Mouse (Mus musculus): ENCODE measurements around the gene Ank3. TPM values are rescaled to one million over a fixed set of nuclear protein-coding genes. Genes with fewer than 3 reads are reported as not detected.

Gene Ank3
- polyA plus RNA-seq, 1 experiment from 2014 or later, result 136 TPM

GRCm38 (mm10) chr10:69521977-69522376 lies 123.4 kb downstream of the Ank3 start:
- ATAC-seq (ENCODE audit: low FRiP score) (no peak), DNase-seq (ENCODE audit: low spot score) (no peak)
- H3K36me3 ChIP-seq (replicated peaks; ENCODE audit: control insufficient read depth, insufficient read depth), result no peaks in the 10 kb centered on the region
- no peaks in the 10 kb centered on the region for H3K27me3 ChIP-seq (ENCODE audit: control insufficient read depth, insufficient read depth, low read length)
- no peak overlapping the region for H3K27ac ChIP-seq
- H3K9ac ChIP-seq, result no peak overlapping the region
- WGBS, result 84% methylated on average over 4 of the region's 4 CpGs
- H3K4me1 ChIP-seq (replicated peaks; ENCODE audit: control insufficient read depth, insufficient read depth, low read length), result no peaks in the 10 kb centered on the region
- H3K9me3 ChIP-seq (ENCODE audit: control insufficient read depth, low read length), result no peaks in the 10 kb centered on the region
- H3K4me3 ChIP-seq (replicated peaks; ENCODE audit: low read length), result no peak overlapping the region
- no peak overlapping the region for H3K4me2 ChIP-seq (replicated peaks)

- 79% methylated on average over 3 of the region's 3 CpGs for WGBS
- ATAC-seq (ENCODE audit: low FRiP score), result no peak
- H3K4me3 ChIP-seq (replicated peaks; ENCODE audit: low read length), result no peak overlapping the region
Observed at GRCm38 (mm10) chr10:69523202-69523601, 124.6 kb downstream of the Ank3 start.

GRCm38 (mm10) chr10:69527318-69527717 lies 128.7 kb downstream of the Ank3 start:
- Histone ChIP-seq H3K27me3 (ENCODE audit: control insufficient read depth, insufficient read depth, low read length) (no peaks in the 10 kb centered on the region), H3K4me2 (replicated peaks) (no peak overlapping the region), H3K4me3 (replicated peaks; ENCODE audit: low read length) (no peak overlapping the region), H3K27ac (no peak overlapping the region), H3K9me3 (ENCODE audit: control insufficient read depth, low read length) (no peaks in the 10 kb centered on the region), H3K9ac (no peak overlapping the region), H3K4me1 (replicated peaks; ENCODE audit: control insufficient read depth, insufficient read depth, low read length) (peaks cover 4% of the 10 kb centered on the region), H3K36me3 (replicated peaks; ENCODE audit: control insufficient read depth, insufficient read depth) (no peaks in the 10 kb centered on the region)
- ATAC-seq (ENCODE audit: low FRiP score) (no peak), DNase-seq (ENCODE audit: low spot score) (no peak)
- WGBS, result 83% methylated on average over 10 of the region's 10 CpGs

More at GRCm38 (mm10) chr10:69523202-69523601, 124.6 kb downstream of the Ank3 start:
- no peaks in the 10 kb centered on the region for H3K27me3 ChIP-seq (ENCODE audit: control insufficient read depth, insufficient read depth, low read length)
- H3K9ac ChIP-seq, result no peak overlapping the region
- DNase-seq (ENCODE audit: low spot score), result no peak
- H3K4me1 ChIP-seq (replicated peaks; ENCODE audit: control insufficient read depth, insufficient read depth, low read length), result no peaks in the 10 kb centered on the region
- no peak overlapping the region for H3K4me2 ChIP-seq (replicated peaks)
- H3K27ac ChIP-seq, result no peak overlapping the region
- no peaks in the 10 kb centered on the region for H3K36me3 ChIP-seq (replicated peaks; ENCODE audit: control insufficient read depth, insufficient read depth)
- no peaks in the 10 kb centered on the region for H3K9me3 ChIP-seq (ENCODE audit: control insufficient read depth, low read length)

- H3K4me3 ChIP-seq (replicated peaks; ENCODE audit: low read length), result no peak overlapping the region
- DNase-seq (ENCODE audit: low spot score), result no peak
- no peak overlapping the region for H3K4me2 ChIP-seq (replicated peaks)
- no peak overlapping the region for H3K9ac ChIP-seq
- no peak overlapping the region for H3K27ac ChIP-seq
- no peaks in the 10 kb centered on the region for H3K27me3 ChIP-seq (ENCODE audit: control insufficient read depth, insufficient read depth, low read length)
- H3K36me3 ChIP-seq (replicated peaks; ENCODE audit: control insufficient read depth, insufficient read depth), result no peaks in the 10 kb centered on the region
- no peaks in the 10 kb centered on the region for H3K9me3 ChIP-seq (ENCODE audit: control insufficient read depth, low read length)
- peaks cover 12% of the 10 kb centered on the region for H3K4me1 ChIP-seq (replicated peaks; ENCODE audit: control insufficient read depth, insufficient read depth, low read length)
- WGBS, result 64% methylated on average over 4 of the region's 4 CpGs
- ATAC-seq (ENCODE audit: low FRiP score), result no peak
Observed at GRCm38 (mm10) chr10:69528746-69529145, 130.2 kb downstream of the Ank3 start.

GRCm38 (mm10) chr10:69530326-69530725 lies 131.8 kb downstream of the Ank3 start:
- 84% methylated on average over 6 of the region's 6 CpGs for WGBS
- H3K9me3 ChIP-seq (ENCODE audit: control insufficient read depth, low read length), result no peaks in the 10 kb centered on the region
- no peak overlapping the region for H3K4me2 ChIP-seq (replicated peaks)
- H3K4me3 ChIP-seq (replicated peaks; ENCODE audit: low read length), result no peak overlapping the region
- no peaks in the 10 kb centered on the region for H3K36me3 ChIP-seq (replicated peaks; ENCODE audit: control insufficient read depth, insufficient read depth)
- H3K9ac ChIP-seq, result no peak overlapping the region
- ATAC-seq (ENCODE audit: low FRiP score), result no peak
- H3K4me1 ChIP-seq (replicated peaks; ENCODE audit: control insufficient read depth, insufficient read depth, low read length), result peaks cover 12% of the 10 kb centered on the region
- no peak overlapping the region for H3K27ac ChIP-seq
- no peaks in the 10 kb centered on the region for H3K27me3 ChIP-seq (ENCODE audit: control insufficient read depth, insufficient read depth, low read length)
- no peak for DNase-seq (ENCODE audit: low spot score)

GRCm38 (mm10) chr10:69531569-69531968 lies 133.0 kb downstream of the Ank3 start:
- WGBS, result 81% methylated on average over 5 of the region's 5 CpGs
- Histone ChIP-seq H3K4me1 (replicated peaks; ENCODE audit: control insufficient read depth, insufficient read depth, low read length) (peaks cover 12% of the 10 kb centered on the region), H3K36me3 (replicated peaks; ENCODE audit: control insufficient read depth, insufficient read depth) (no peaks in the 10 kb centered on the region), H3K9me3 (ENCODE audit: control insufficient read depth, low read length) (no peaks in the 10 kb centered on the region), H3K9ac (no peak overlapping the region), H3K4me3 (replicated peaks; ENCODE audit: low read length) (no peak overlapping the region), H3K27ac (peak overlapping the region; percentile 93; the same call in 1 of the 2 replicates), H3K4me2 (replicated peaks) (peak overlapping the region; percentile 68; the same call in 1 of the 2 replicates), H3K27me3 (ENCODE audit: control insufficient read depth, insufficient read depth, low read length) (no peaks in the 10 kb centered on the region)
- no peak for DNase-seq (ENCODE audit: low spot score)
- ATAC-seq (ENCODE audit: low FRiP score), result no peak

GRCm38 (mm10) chr10:69532169-69532730 lies 133.7 kb downstream of the Ank3 start:
- peak overlapping the region; percentile 68 for H3K4me2 ChIP-seq (replicated peaks)
- H3K4me1 ChIP-seq (replicated peaks; ENCODE audit: control insufficient read depth, insufficient read depth, low read length), result peaks cover 12% of the 10 kb centered on the region
- H3K9ac ChIP-seq, result peak overlapping the region; percentile 11; the same call in 1 of the 2 replicates
- DNase-seq (ENCODE audit: low spot score), result no peak
- no peak for ATAC-seq (ENCODE audit: low FRiP score)
- H3K4me3 ChIP-seq (replicated peaks; ENCODE audit: low read length), result peak overlapping the region; percentile 67
- no peaks in the 10 kb centered on the region for H3K27me3 ChIP-seq (ENCODE audit: control insufficient read depth, insufficient read depth, low read length)
- peak overlapping the region; percentile 93 for H3K27ac ChIP-seq
- H3K9me3 ChIP-seq (ENCODE audit: control insufficient read depth, low read length), result no peaks in the 10 kb centered on the region
- H3K36me3 ChIP-seq (replicated peaks; ENCODE audit: control insufficient read depth, insufficient read depth), result no peaks in the 10 kb centered on the region
- WGBS, result 49% methylated on average over 10 of the region's 10 CpGs

GRCm38 (mm10) chr10:69533505-69534388 lies 135.2 kb downstream of the Ank3 start:
- peak overlapping the region; percentile 93 for H3K9ac ChIP-seq
- H3K9me3 ChIP-seq (ENCODE audit: control insufficient read depth, low read length), result no peaks in the 10 kb centered on the region
- peaks cover 26% of the 10 kb centered on the region for H3K4me1 ChIP-seq (replicated peaks; ENCODE audit: control insufficient read depth, insufficient read depth, low read length)
- H3K4me3 ChIP-seq (replicated peaks; ENCODE audit: low read length), result peak overlapping the region; percentile 67
- H3K36me3 ChIP-seq (replicated peaks; ENCODE audit: control insufficient read depth, insufficient read depth), result no peaks in the 10 kb centered on the region
- H3K27me3 ChIP-seq (ENCODE audit: control insufficient read depth, insufficient read depth, low read length), result no peaks in the 10 kb centered on the region
- peak; percentile 73 for DNase-seq (ENCODE audit: low spot score)
- WGBS, result 1% methylated on average over 22 of the region's 22 CpGs
- peak; percentile 79 for ATAC-seq (ENCODE audit: low FRiP score)
- peak overlapping the region; percentile 93 for H3K27ac ChIP-seq
- H3K4me2 ChIP-seq (replicated peaks), result peak overlapping the region; percentile 68

- H3K4me1 ChIP-seq (replicated peaks; ENCODE audit: control insufficient read depth, insufficient read depth, low read length), result peaks cover 28% of the 10 kb centered on the region
- WGBS, result 22% methylated on average over 9 of the region's 9 CpGs
- peak overlapping the region; percentile 67 for H3K4me3 ChIP-seq (replicated peaks; ENCODE audit: low read length)
- DNase-seq (ENCODE audit: low spot score), result peak; percentile 58
- H3K36me3 ChIP-seq (replicated peaks; ENCODE audit: control insufficient read depth, insufficient read depth), result no peaks in the 10 kb centered on the region
- peak overlapping the region; percentile 68 for H3K4me2 ChIP-seq (replicated peaks)
- H3K27me3 ChIP-seq (ENCODE audit: control insufficient read depth, insufficient read depth, low read length), result no peaks in the 10 kb centered on the region
- H3K27ac ChIP-seq, result peak overlapping the region; percentile 93
- H3K9me3 ChIP-seq (ENCODE audit: control insufficient read depth, low read length), result no peaks in the 10 kb centered on the region
- H3K9ac ChIP-seq, result peak overlapping the region; percentile 93
- no peak for ATAC-seq (ENCODE audit: low FRiP score)
Observed at GRCm38 (mm10) chr10:69534716-69535115, 136.1 kb downstream of the Ank3 start.
